Mouse (Mus musculus) thymus, postnatal 25 days (tissue): ENCODE results near the gene Rab3gap2.

Experiments
- DNase-seq: peaks from one replicate; pipeline ENCODE4 v3.0.0; 2022

Gene Rab3gap2

GRCm38 (mm10) chr1:185335231-185335765 is 131.4 kb downstream of the Rab3gap2 start:
- DNase-seq: no peak
